Mouse (Mus musculus) left cerebral cortex, adult 9 months (tissue): ENCODE data around the gene Creld1.

Experiments
- DNase-seq, 2 experiments: peaks; one replicate each; pipeline ENCODE4 v3.0.0; 2022; ENCODE audit warnings: low spot score in 2 of 2

Creld1 gene

GRCm38 (mm10) chr6:113483100-113483615 is at the start of gene Creld1:
TSS of gene Creld1 (plus strand) at chr6:113483297.
- DNase-seq: peak; percentile 84 to 95

GRCm38 (mm10) chr6:113433661-113434060 is 49.4 kb upstream of the Creld1 start:
- no peak for DNase-seq

- DNase-seq: no peak
Measured at GRCm38 (mm10) chr6:113434691-113435090, 48.4 kb upstream of the Creld1 start.

GRCm38 (mm10) chr6:113435664-113436205 is 47.4 kb upstream of the Creld1 start, which contains the start of gene Cidec:
TSS of gene Cidec (minus strand) at chr6:113435760.
- DNase-seq: no peak

GRCm38 (mm10) chr6:113437135-113437534 is 46.0 kb upstream of the Creld1 start:
- DNase-seq: no peak

GRCm38 (mm10) chr6:113438721-113439430 is 44.2 kb upstream of the Creld1 start:
- no peak for DNase-seq

- no peak for DNase-seq
Measured at GRCm38 (mm10) chr6:113440686-113441085, 42.4 kb upstream of the Creld1 start.

- DNase-seq: peak in 1 of 2 experiments; percentile 77
Measured at GRCm38 (mm10) chr6:113441147-113441680, 41.9 kb upstream of the Creld1 start.

- no peak for DNase-seq
Measured at GRCm38 (mm10) chr6:113442087-113442441, 41.0 kb upstream of the Creld1 start.

- peak; percentile 68 to 93 for DNase-seq
Measured at GRCm38 (mm10) chr6:113442442-113443090, 40.5 kb upstream of the Creld1 start, which contains the start of gene Jagn1. TSS of gene Jagn1 (plus strand) at chr6:113442569.

- DNase-seq: no peak
Measured at GRCm38 (mm10) chr6:113443091-113443490, 40.0 kb upstream of the Creld1 start.

GRCm38 (mm10) chr6:113444207-113444965 is 38.7 kb upstream of the Creld1 start:
- no peak for DNase-seq

GRCm38 (mm10) chr6:113447639-113448038 is 35.5 kb upstream of the Creld1 start:
- no peak for DNase-seq

GRCm38 (mm10) chr6:113451839-113452238 is 31.3 kb upstream of the Creld1 start:
- no peak for DNase-seq

- DNase-seq: no peak
Measured at GRCm38 (mm10) chr6:113455007-113455406, 28.1 kb upstream of the Creld1 start.

GRCm38 (mm10) chr6:113457952-113458534 is 25.1 kb upstream of the Creld1 start, which contains the start of gene Il17re:
TSS of gene Il17re (plus strand) at chr6:113458484.
- no peak for DNase-seq

- no peak for DNase-seq
Measured at GRCm38 (mm10) chr6:113458635-113459034, 24.5 kb upstream of the Creld1 start.

GRCm38 (mm10) chr6:113464040-113464439 is 19.1 kb upstream of the Creld1 start:
- no peak for DNase-seq

- DNase-seq: no peak
Measured at GRCm38 (mm10) chr6:113465602-113466001, 17.5 kb upstream of the Creld1 start.

GRCm38 (mm10) chr6:113468512-113468911 is 14.6 kb upstream of the Creld1 start:
- no peak for DNase-seq

- DNase-seq: peak in 1 of 2 experiments; percentile 77
Measured at GRCm38 (mm10) chr6:113469021-113469420, 14.1 kb upstream of the Creld1 start.
